Mouse (Mus musculus) forebrain, embryonic 11.5 days (tissue): ENCODE measurements at regions not wholly inside any gene's neighbourhood (a gene's known extent, or its start where the extent isn't known, plus 50 kb on each side); places are given as distances from the start of the nearest gene placed in this dataset.

Source experiments
- ATAC-seq: fragments of 200-750 bp; cut with Nextera tagmentation; replicated peaks from 2 replicates; pipeline ENCODE4 v1.8.0; 2017; ENCODE audit warnings: moderate TSS enrichment; ENCODE audit not compliant: low FRiP score
- DNase-seq: peaks from one replicate; pipeline ENCODE4 v3.0.0-alpha.2; 2017; ENCODE audit warnings: low spot score
- H3K27ac ChIP-seq: fragments of 300-500 bp; sonication (generic); 2 replicates; pipeline ENCODE4 v1.5.1; 2014; ENCODE audit warnings: low read depth, low read length
- H3K27me3 ChIP-seq: fragments of 300-500 bp; sonication (generic); 2 replicates; pipeline ENCODE4 v1.6.1; 2014; ENCODE audit warnings: mild to moderate bottlenecking, low read length, mixed read lengths; ENCODE audit not compliant: control insufficient read depth, insufficient read depth
- H3K36me3 ChIP-seq: fragments of 300-500 bp; sonication (generic); 2 replicates; pipeline ENCODE4 v1.6.1; 2014; ENCODE audit warnings: mild to moderate bottlenecking, low read length, moderate library complexity, mixed read lengths; ENCODE audit not compliant: control insufficient read depth, insufficient read depth
- H3K4me1 ChIP-seq: fragments of 300-500 bp; sonication (generic); replicated peaks from 2 replicates; pipeline ENCODE4 v1.6.1; 2014; ENCODE audit warnings: low read length, mixed read lengths; ENCODE audit not compliant: control insufficient read depth, insufficient read depth
- H3K4me2 ChIP-seq: fragments of 300-500 bp; sonication (generic); 2 replicates; pipeline ENCODE4 v1.6.1; 2014; ENCODE audit warnings: low read depth, mild to moderate bottlenecking, low read length, moderate library complexity, mixed read lengths; ENCODE audit not compliant: severe bottlenecking
- H3K4me3 ChIP-seq: fragments of 300-500 bp; sonication (generic); 2 replicates; pipeline ENCODE4 v1.5.1; 2014; ENCODE audit warnings: low read depth, low read length
- H3K9ac ChIP-seq: fragments of 300-500 bp; sonication (generic); 2 replicates; pipeline ENCODE4 v1.6.1; 2014; ENCODE audit warnings: low read length
- H3K9me3 ChIP-seq: fragments of 300-500 bp; sonication (generic); 2 replicates; pipeline ENCODE4 v1.6.1; 2016; ENCODE audit warnings: low read length, mixed read lengths; ENCODE audit not compliant: control insufficient read depth
- WGBS: fragments of 180-500 bp; shearing (Covaris S2); extraction: QIAGEN DNeasy Blood & Tissue Kit; methylation state at CpG from one replicate; pipeline ENCODE4 v1.1.7; 2014; 5-methylcytosine and 5-hydroxymethylcytosine counted together

- H3K9ac ChIP-seq, result no peak overlapping the region
- ATAC-seq, result no peak
- no peaks in the 10 kb centered on the region for H3K27me3 ChIP-seq
Measured at GRCm38 (mm10) chr4:56552126-56552525, 187.7 kb upstream of the Gm26657 start.

GRCm38 (mm10) chr4:56533344-56533985 is 206.4 kb upstream of the Gm26657 start:
- Histone ChIP-seq H3K4me1 (no peaks in the 10 kb centered on the region), H3K9ac (no peak overlapping the region), H3K27ac (no peak overlapping the region), H3K9me3 (no peaks in the 10 kb centered on the region), H3K4me2 (no peak overlapping the region), H3K36me3 (no peaks in the 10 kb centered on the region), H3K27me3 (no peaks in the 10 kb centered on the region), H3K4me3 (no peak overlapping the region)
- no peak for ATAC-seq
- WGBS, result 95% methylated on average over 9 of the region's 9 CpGs
- no peak for DNase-seq

More at GRCm38 (mm10) chr4:56552126-56552525, 187.7 kb upstream of the Gm26657 start:
- Histone ChIP-seq H3K4me3 (no peak overlapping the region), H3K4me1 (no peaks in the 10 kb centered on the region), H3K27ac (no peak overlapping the region), H3K4me2 (no peak overlapping the region), H3K36me3 (no peaks in the 10 kb centered on the region), H3K9me3 (no peaks in the 10 kb centered on the region)
- no peak for DNase-seq

GRCm38 (mm10) chr4:56532921-56533320 is 206.9 kb upstream of the Gm26657 start:
- H3K27ac ChIP-seq, result no peak overlapping the region
- DNase-seq (no peak), ATAC-seq (no peak)
- no peak overlapping the region for H3K4me2 ChIP-seq
- 87% methylated on average over 9 of the region's 9 CpGs for WGBS
- no peaks in the 10 kb centered on the region for H3K4me1 ChIP-seq
- no peaks in the 10 kb centered on the region for H3K9me3 ChIP-seq
- H3K4me3 ChIP-seq, result no peak overlapping the region
- H3K36me3 ChIP-seq, result no peaks in the 10 kb centered on the region
- H3K9ac ChIP-seq, result no peak overlapping the region
- no peaks in the 10 kb centered on the region for H3K27me3 ChIP-seq

GRCm38 (mm10) chr4:56528571-56528970 is 211.3 kb upstream of the Gm26657 start:
- H3K27me3 ChIP-seq, result no peaks in the 10 kb centered on the region
- ATAC-seq (no peak), DNase-seq (no peak)
- WGBS, result 84% methylated on average over 2 of the region's 2 CpGs
- no peaks in the 10 kb centered on the region for H3K4me1 ChIP-seq
- no peaks in the 10 kb centered on the region for H3K36me3 ChIP-seq
- H3K4me3 ChIP-seq, result no peak overlapping the region
- no peaks in the 10 kb centered on the region for H3K9me3 ChIP-seq
- no peak overlapping the region for H3K27ac ChIP-seq
- H3K9ac ChIP-seq, result no peak overlapping the region
- H3K4me2 ChIP-seq, result no peak overlapping the region

- ATAC-seq, result no peak
- H3K4me3 ChIP-seq, result no peak overlapping the region
- H3K9me3 ChIP-seq, result no peaks in the 10 kb centered on the region
- WGBS, result 90% methylated on average over 6 of the region's 6 CpGs
- H3K27ac ChIP-seq, result no peak overlapping the region
- H3K4me2 ChIP-seq, result no peak overlapping the region
- no peaks in the 10 kb centered on the region for H3K36me3 ChIP-seq
- no peak overlapping the region for H3K9ac ChIP-seq
- no peaks in the 10 kb centered on the region for H3K27me3 ChIP-seq
- no peak for DNase-seq
- H3K4me1 ChIP-seq, result no peaks in the 10 kb centered on the region
Measured at GRCm38 (mm10) chr4:56524430-56524985, 215.4 kb upstream of the Gm26657 start.

- Histone ChIP-seq H3K4me2 (no peak overlapping the region), H3K9ac (no peak overlapping the region), H3K27me3 (no peaks in the 10 kb centered on the region), H3K36me3 (no peaks in the 10 kb centered on the region), H3K27ac (no peak overlapping the region), H3K9me3 (no peaks in the 10 kb centered on the region), H3K4me1 (no peaks in the 10 kb centered on the region), H3K4me3 (no peak overlapping the region)
- ATAC-seq (no peak), DNase-seq (no peak)
- 92% methylated on average over 4 of the region's 4 CpGs for WGBS
Measured at GRCm38 (mm10) chr4:56507770-56508169, 232.1 kb upstream of the Gm26657 start.

- Histone ChIP-seq H3K27ac (no peak overlapping the region), H3K36me3 (no peaks in the 10 kb centered on the region), H3K4me1 (no peaks in the 10 kb centered on the region), H3K9ac (no peak overlapping the region), H3K9me3 (no peaks in the 10 kb centered on the region), H3K27me3 (no peaks in the 10 kb centered on the region), H3K4me3 (no peak overlapping the region), H3K4me2 (no peak overlapping the region)
- WGBS, result 73% methylated on average over 1 of the region's 1 CpGs
- DNase-seq (no peak), ATAC-seq (no peak)
Measured at GRCm38 (mm10) chr4:56506786-56507185, 233.1 kb upstream of the Gm26657 start.

GRCm38 (mm10) chr4:56506067-56506466 is 233.8 kb upstream of the Gm26657 start:
- DNase-seq (no peak), ATAC-seq (no peak)
- no peaks in the 10 kb centered on the region for H3K4me1 ChIP-seq
- H3K27ac ChIP-seq, result no peak overlapping the region
- no peak overlapping the region for H3K4me2 ChIP-seq
- no peaks in the 10 kb centered on the region for H3K36me3 ChIP-seq
- H3K9me3 ChIP-seq, result no peaks in the 10 kb centered on the region
- WGBS, result 78% methylated on average over 1 of the region's 1 CpGs
- no peak overlapping the region for H3K4me3 ChIP-seq
- H3K9ac ChIP-seq, result no peak overlapping the region
- H3K27me3 ChIP-seq, result no peaks in the 10 kb centered on the region

GRCm38 (mm10) chr4:56492537-56493221 is 247.2 kb upstream of the Gm26657 start:
- H3K9ac ChIP-seq, result no peak overlapping the region

More at GRCm38 (mm10) chr4:56492537-56493221, 247.2 kb upstream of the Gm26657 start:
- peak; percentile 69 for DNase-seq
- no peaks in the 10 kb centered on the region for H3K4me1 ChIP-seq
- no peaks in the 10 kb centered on the region for H3K36me3 ChIP-seq
- no peaks in the 10 kb centered on the region for H3K27me3 ChIP-seq
- no peak overlapping the region for H3K4me2 ChIP-seq
- peak; percentile 71 for ATAC-seq
- no peaks in the 10 kb centered on the region for H3K9me3 ChIP-seq
- no peak overlapping the region for H3K4me3 ChIP-seq
- WGBS, result 56% methylated on average over 16 of the region's 16 CpGs
- H3K27ac ChIP-seq, result no peak overlapping the region
